Mouse (Mus musculus) CH12.LX (cell line): ENCODE measurements around the gene Cltc.

Experiments used
- CTCF ChIP-seq, 2 experiments: IDR thresholded peaks in 1 of 2; conservative IDR thresholded peaks in 1 of 2; 2 replicates each; pipeline ENCODE4 v1.5.1; 2011 to 2012; ENCODE audit warnings: low read depth in 2 of 2, low read length in 2 of 2, improper control_type of control experiment in 1 of 2, inconsistent platforms in 1 of 2, mild to moderate bottlenecking in 1 of 2, moderate library complexity in 1 of 2
- E2F4 ChIP-seq: IDR thresholded peaks from 2 replicates; pipeline ENCODE4 v1.6.1; 2011; ENCODE audit warnings: low read depth, low read length, improper control_type of control experiment; ENCODE audit not compliant: insufficient replicate concordance
- ELF1 ChIP-seq: IDR thresholded peaks from 2 replicates; pipeline ENCODE4 v1.6.1; 2014; ENCODE audit warnings: low read depth, mild to moderate bottlenecking, inconsistent platforms, low read length, improper control_type of control experiment
- HCFC1 ChIP-seq: IDR thresholded peaks from 2 replicates; pipeline ENCODE4 v1.6.1; 2012; ENCODE audit warnings: low read depth, mild to moderate bottlenecking, inconsistent platforms, low read length, improper control_type of control experiment
- MAFK ChIP-seq: IDR thresholded peaks from 2 replicates; pipeline ENCODE4 v1.6.1; 2011; ENCODE audit warnings: low read length, improper control_type of control experiment; ENCODE audit not compliant: insufficient replicate concordance
- MEF2A ChIP-seq: IDR thresholded peaks from 2 replicates; pipeline ENCODE4 v1.6.1; 2014; ENCODE audit warnings: low read depth, mild to moderate bottlenecking, inconsistent platforms, low read length, improper control_type of control experiment, borderline replicate concordance
- POLR2A ChIP-seq: IDR thresholded peaks from 2 replicates; pipeline ENCODE4 v1.6.1; 2011; ENCODE audit warnings: low read depth, mild to moderate bottlenecking, improper control_type of control experiment, low read length
- SMC3 ChIP-seq: IDR thresholded peaks from 2 replicates; pipeline ENCODE4 v1.6.1; 2011; ENCODE audit warnings: low read depth, low read length, improper control_type of control experiment
- TCF12 ChIP-seq: IDR thresholded peaks from 2 replicates; pipeline ENCODE4 v1.6.1; 2014; ENCODE audit warnings: low read depth, mild to moderate bottlenecking, inconsistent platforms, low read length, improper control_type of control experiment
- USF2 ChIP-seq: conservative IDR thresholded peaks from 2 replicates; pipeline ENCODE4 v1.6.1; 2011; ENCODE audit warnings: low read depth, low read length, improper control_type of control experiment
- ZC3H11A ChIP-seq: IDR thresholded peaks from 2 replicates; pipeline ENCODE4 v1.6.1; 2012; ENCODE audit warnings: low read depth, mild to moderate bottlenecking, inconsistent platforms, low read length, improper control_type of control experiment
- ZNF384 ChIP-seq: IDR thresholded peaks from 2 replicates; pipeline ENCODE4 v1.6.1; 2012; ENCODE audit warnings: low read depth, low read length, improper control_type of control experiment, inconsistent platforms

GRCm38 (mm10) chr11:86764501-86764900 lies 7.1 kb upstream of the Cltc start:
- TF ChIP-seq SMC3 (no peak), HCFC1 (no peak), CTCF (conservative IDR thresholded peaks at IDR 0.05 in 1 of 2, IDR thresholded peaks at IDR 0.05 in 1 of 2; ENCODE audit: low read depth in 2 of 2, low read length in 2 of 2) (no peak), ZC3H11A (no peak), MEF2A (no peak), TCF12 (no peak), MAFK (no peak), POLR2A (no peak), E2F4 (no peak), ZNF384 (no peak), ELF1 (no peak), USF2 (no peak)
